Mouse (Mus musculus) midbrain, embryonic 11.5 days (tissue): ENCODE results near the gene Chst2. TPM values are rescaled to one million over a fixed set of nuclear protein-coding genes. Genes with fewer than 3 reads are reported as not detected.

Experiments used
- polyA plus RNA-seq: library from polyadenylated mRNA; unstranded; fragments of >200 nt; fragmentation: Nextera tagmentation; extraction: Ambion mirVana; gene quantifications from 2 replicates; pipeline ENCODE4 v1.2.1, GENCODE M21; 2014

The Chst2 gene
- polyA plus RNA-seq, 1 experiment from 2014 or later: 8.4 TPM

Other genes with a start within 250 kb of the Chst2 start
- gene U2surp, start 105.3 kb upstream of the Chst2 start, polyA plus RNA-seq: 157 and 169 TPM in 2 replicates
- 0.33 and 0.36 TPM in 2 replicates for gene Paqr9, start 152.9 kb upstream of the Chst2 start, polyA plus RNA-seq
- 1.8 and 2.0 TPM in 2 replicates for gene Pcolce2, start 230.9 kb upstream of the Chst2 start, polyA plus RNA-seq